Mouse (Mus musculus): ENCODE measurements at regions not wholly inside any gene's neighbourhood (a gene's known extent, or its start where the extent isn't known, plus 50 kb on each side); places are given as distances from the start of the nearest gene placed in this dataset.

GRCm38 (mm10) chr9:27501816-27502215 lies 105.2 kb downstream of the Spata19 start:
- TF ChIP-seq POLR2A (IDR thresholded peaks at IDR 0.05; ENCODE audit: insufficient read depth, low read length) = no peak
- no peak for TF ChIP-seq EP300 (IDR thresholded peaks at IDR 0.05; ENCODE audit: insufficient read depth, low read depth, low read length)

Measured in ES-Bruce4 (cell line).